Mouse (Mus musculus) embryonic facial prominence, embryonic 11.5 days (tissue): ENCODE measurements at regions not wholly inside any gene's neighbourhood (a gene's known extent, or its start where the extent isn't known, plus 50 kb on each side); places are given as distances from the start of the nearest gene placed in this dataset.
"Not testable (repeated sequence)": the region's sequence is repeated elsewhere in the genome, so short reads cannot be mapped to it uniquely, and the experiment has no call there.

Experiments
- ATAC-seq: fragments of 200-750 bp; cut with Nextera tagmentation; replicated peaks from 2 replicates; pipeline ENCODE4 v1.8.0; 2017; ENCODE audit warnings: low read depth; ENCODE audit not compliant: insufficient number of reproducible peaks, low FRiP score, low TSS enrichment
- DNase-seq: peaks from one replicate; pipeline ENCODE4 v3.0.0-alpha.2; 2015; ENCODE audit warnings: low spot score
- H3K27ac ChIP-seq: fragments of 300-500 bp; sonication (generic); replicated peaks from 2 replicates; pipeline ENCODE4 v1.5.1; 2014; ENCODE audit warnings: mild to moderate bottlenecking, low read depth, low read length, control low read depth
- H3K27me3 ChIP-seq: fragments of 300-500 bp; sonication (generic); 2 replicates; pipeline ENCODE4 v1.6.1; 2014; ENCODE audit warnings: mild to moderate bottlenecking, low read length, moderate library complexity, mixed read lengths; ENCODE audit not compliant: control insufficient read depth, insufficient read depth
- H3K36me3 ChIP-seq: fragments of 300-500 bp; sonication (generic); replicated peaks from 2 replicates; pipeline ENCODE4 v1.6.1; 2014; ENCODE audit warnings: low read depth, mild to moderate bottlenecking, low read length, moderate library complexity, mixed read lengths; ENCODE audit not compliant: control insufficient read depth, insufficient read depth
- H3K4me1 ChIP-seq: fragments of 300-500 bp; sonication (generic); 2 replicates; pipeline ENCODE4 v1.6.1; 2014; ENCODE audit warnings: low read length, mixed read lengths; ENCODE audit not compliant: control insufficient read depth, insufficient read depth
- H3K4me2 ChIP-seq: fragments of 300-500 bp; sonication (generic); 2 replicates; pipeline ENCODE4 v1.6.1; 2014; ENCODE audit warnings: low read depth, mild to moderate bottlenecking, control low read depth, low read length, moderate library complexity
- H3K4me3 ChIP-seq: fragments of 300-500 bp; sonication (generic); 2 replicates; pipeline ENCODE4 v1.5.1; 2014; ENCODE audit warnings: low read depth, low read length, control low read depth
- H3K9ac ChIP-seq: fragments of 300-500 bp; sonication (generic); replicated peaks from 2 replicates; pipeline ENCODE4 v1.6.1; 2014; ENCODE audit warnings: mild to moderate bottlenecking, control low read depth, low read length
- H3K9me3 ChIP-seq: fragments of 300-500 bp; sonication (generic); replicated peaks from 2 replicates; pipeline ENCODE4 v1.6.1; 2016; ENCODE audit warnings: mild to moderate bottlenecking, low read length, inconsistent platforms, mixed read lengths; ENCODE audit not compliant: control insufficient read depth
- WGBS: fragments of 180-500 bp; shearing (Covaris S2); extraction: QIAGEN DNeasy Blood & Tissue Kit; methylation state at CpG from one replicate; pipeline ENCODE4 v1.1.7; 2014; 5-methylcytosine and 5-hydroxymethylcytosine counted together

- not testable (repeated sequence) for DNase-seq, H3K27ac ChIP-seq, H3K9me3 ChIP-seq, H3K4me3 ChIP-seq, H3K36me3 ChIP-seq, H3K4me1 ChIP-seq, ATAC-seq, H3K27me3 ChIP-seq, H3K4me2 ChIP-seq, H3K9ac ChIP-seq
- WGBS, result 86% methylated on average over 3 of the region's 3 CpGs
Measured at GRCm38 (mm10) chr2:109791921-109792320, 98.7 kb upstream of the Lin7c start.

GRCm38 (mm10) chr2:109816993-109817392, 73.7 kb upstream of the Lin7c start:
- H3K4me3 ChIP-seq, result no peak overlapping the region
- H3K4me1 ChIP-seq, result no peaks in the 10 kb centered on the region
- no peaks in the 10 kb centered on the region for H3K36me3 ChIP-seq
- no peak overlapping the region for H3K4me2 ChIP-seq
- no peak overlapping the region for H3K9ac ChIP-seq
- H3K9me3 ChIP-seq, result no peaks in the 10 kb centered on the region
- no peak for ATAC-seq
- no peak overlapping the region for H3K27ac ChIP-seq
- 79% methylated on average over 1 of the region's 1 CpGs for whole genome bisulfite sequencing
- no peaks in the 10 kb centered on the region for H3K27me3 ChIP-seq
- no peak for DNase-seq

- H3K36me3 ChIP-seq, result no peaks in the 10 kb centered on the region
- no peak for ATAC-seq
- no peak overlapping the region for H3K4me3 ChIP-seq
- H3K4me2 ChIP-seq, result no peak overlapping the region
- no peaks in the 10 kb centered on the region for H3K9me3 ChIP-seq
- DNase-seq, result no peak
- 81% methylated on average over 6 of the region's 6 CpGs for WGBS
- H3K4me1 ChIP-seq, result no peaks in the 10 kb centered on the region
- no peaks in the 10 kb centered on the region for H3K27me3 ChIP-seq
- H3K9ac ChIP-seq, result no peak overlapping the region
- no peak overlapping the region for H3K27ac ChIP-seq
Measured at GRCm38 (mm10) chr2:109820357-109820756, 70.3 kb upstream of the Lin7c start.

- no peak for DNase-seq
- Histone ChIP-seq H3K36me3 (no peaks in the 10 kb centered on the region), H3K9me3 (no peaks in the 10 kb centered on the region), H3K27ac (no peak overlapping the region), H3K4me2 (no peak overlapping the region), H3K4me1 (no peaks in the 10 kb centered on the region), H3K27me3 (no peaks in the 10 kb centered on the region), H3K4me3 (no peak overlapping the region), H3K9ac (no peak overlapping the region)
- no peak for ATAC-seq
- 65% methylated on average over 1 of the region's 1 CpGs for WGBS
Measured at GRCm38 (mm10) chr2:109820869-109821268, 69.8 kb upstream of the Lin7c start.

- Histone ChIP-seq H3K9me3 (no peaks in the 10 kb centered on the region), H3K27ac (no peak overlapping the region), H3K4me3 (no peak overlapping the region), H3K9ac (no peak overlapping the region), H3K27me3 (no peaks in the 10 kb centered on the region), H3K4me1 (no peaks in the 10 kb centered on the region), H3K4me2 (no peak overlapping the region), H3K36me3 (no peaks in the 10 kb centered on the region)
- WGBS, result 75% methylated on average over 4 of the region's 4 CpGs
- DNase-seq, result peak; percentile 1
- no peak; the same call in 1 of the 2 replicates for ATAC-seq
Measured at GRCm38 (mm10) chr2:109822993-109823830, 67.4 kb upstream of the Lin7c start.

- DNase-seq (no peak), ATAC-seq (no peak)
- WGBS, result 79% methylated on average over 2 of the region's 2 CpGs
Measured at GRCm38 (mm10) chr2:109840258-109840657, 50.4 kb upstream of the Lin7c start.

More at GRCm38 (mm10) chr2:109840258-109840657, 50.4 kb upstream of the Lin7c start:
- no peak overlapping the region for H3K4me3 ChIP-seq
- no peak overlapping the region for H3K27ac ChIP-seq
- no peaks in the 10 kb centered on the region for H3K9me3 ChIP-seq
- H3K36me3 ChIP-seq, result no peaks in the 10 kb centered on the region
- H3K4me1 ChIP-seq, result no peaks in the 10 kb centered on the region
- H3K27me3 ChIP-seq, result no peaks in the 10 kb centered on the region
- H3K4me2 ChIP-seq, result no peak overlapping the region
- H3K9ac ChIP-seq, result no peak overlapping the region
